Mouse (Mus musculus): Measurements from ENCODE around the gene Psma1.

Psma1 gene

GRCm38 (mm10) chr7:114276005-114276752, at the start of gene Psma1:
Gene Psma1, minus strand, starts transcription at chr7:114276118.
- in situ Hi-C loops (cut with MboI, MseI), result loop anchor here in 1 of 2 experiments (10.0 kb wide), 1 partner anchor 369 kb away; no protein-coding TSS in a partner anchor

DNA sequence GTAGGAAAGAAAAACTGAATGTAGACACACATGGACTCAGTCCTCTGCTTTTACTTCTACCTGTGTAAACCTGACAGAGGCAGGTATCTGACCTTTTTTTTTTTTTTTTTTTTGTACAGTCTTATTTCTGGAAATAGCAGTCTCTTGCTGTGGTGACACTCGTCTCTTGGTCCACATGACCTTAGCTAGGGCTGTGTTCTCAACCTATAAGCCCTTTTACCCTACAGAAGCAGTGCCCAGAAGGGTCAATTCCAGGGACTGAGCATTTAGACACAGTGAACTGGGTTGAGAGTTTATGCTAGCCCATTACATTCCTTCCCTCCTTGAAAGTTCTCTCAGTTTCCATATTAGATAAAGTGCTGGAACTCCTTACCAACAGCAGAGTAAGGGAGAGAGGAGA, 47.6 kb upstream of the Psma1 start:
- in situ Hi-C loops (cut with MboI, MseI), result loop anchor here in 1 of 2 experiments (25.0 kb wide), 1 partner anchor 1714 kb away; the partner anchor contains the start of genes 1110004F10Rik and Sox6

GRCm38 (mm10) chr7:114322531-114323441, 46.9 kb upstream of the Psma1 start:
- in situ Hi-C loops (cut with MboI, MseI), result loop anchor here in 1 of 2 experiments (25.0 kb wide), 1 partner anchor 1715 kb away; the partner anchor contains the start of genes 1110004F10Rik and Sox6

DNA sequence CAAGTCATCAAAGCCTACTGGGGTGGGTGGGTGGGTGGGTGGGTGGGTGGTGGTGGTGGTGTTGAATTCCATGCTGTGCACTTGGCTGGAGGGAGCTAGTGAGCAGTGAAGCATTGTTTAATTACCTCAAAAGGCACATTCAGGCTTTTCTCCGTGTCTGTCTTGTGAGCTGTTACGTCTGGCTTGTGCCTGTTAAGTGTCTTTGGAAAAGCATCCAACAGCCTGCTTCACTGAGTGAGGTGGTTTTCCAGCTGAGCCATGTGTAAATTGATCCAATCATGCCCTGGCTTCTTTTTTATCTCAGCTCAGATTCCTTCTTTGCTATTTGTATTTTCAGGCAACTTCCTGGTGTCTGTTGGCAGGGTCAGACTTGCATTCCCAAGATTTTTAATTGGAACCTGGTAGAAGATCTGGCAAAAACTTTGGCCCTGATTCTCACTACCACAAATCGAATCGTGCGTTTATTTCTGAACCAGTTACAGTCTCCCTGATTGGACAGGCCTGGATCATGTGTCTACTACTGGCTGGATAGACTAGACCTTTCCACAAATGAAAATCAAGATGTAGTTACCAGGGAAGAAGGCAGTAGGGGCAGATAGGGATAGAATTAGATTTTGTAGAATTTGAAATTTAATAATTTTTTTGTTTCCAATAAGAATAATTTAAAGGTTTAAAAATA, 45.9 kb upstream of the Psma1 start:
- in situ Hi-C loops (cut with MboI, MseI), result loop anchor here in 1 of 2 experiments (25.0 kb wide), 1 partner anchor 1715 kb away; the partner anchor contains the start of genes 1110004F10Rik and Sox6

- in situ Hi-C loops (cut with MboI, MseI), result loop anchor here in 1 of 2 experiments (25.0 kb wide), 1 partner anchor 1719 kb away; the partner anchor contains the start of genes 1110004F10Rik and Sox6
Measured at GRCm38 (mm10) chr7:114317896-114318295, 42.0 kb upstream of the Psma1 start.

- in situ Hi-C loops (cut with MboI, MseI), result loop anchor here in 1 of 2 experiments (25.0 kb wide), 1 partner anchor 1720 kb away; the partner anchor contains the start of genes 1110004F10Rik and Sox6
Measured at GRCm38 (mm10) chr7:114317389-114317792, 41.5 kb upstream of the Psma1 start.

DNA sequence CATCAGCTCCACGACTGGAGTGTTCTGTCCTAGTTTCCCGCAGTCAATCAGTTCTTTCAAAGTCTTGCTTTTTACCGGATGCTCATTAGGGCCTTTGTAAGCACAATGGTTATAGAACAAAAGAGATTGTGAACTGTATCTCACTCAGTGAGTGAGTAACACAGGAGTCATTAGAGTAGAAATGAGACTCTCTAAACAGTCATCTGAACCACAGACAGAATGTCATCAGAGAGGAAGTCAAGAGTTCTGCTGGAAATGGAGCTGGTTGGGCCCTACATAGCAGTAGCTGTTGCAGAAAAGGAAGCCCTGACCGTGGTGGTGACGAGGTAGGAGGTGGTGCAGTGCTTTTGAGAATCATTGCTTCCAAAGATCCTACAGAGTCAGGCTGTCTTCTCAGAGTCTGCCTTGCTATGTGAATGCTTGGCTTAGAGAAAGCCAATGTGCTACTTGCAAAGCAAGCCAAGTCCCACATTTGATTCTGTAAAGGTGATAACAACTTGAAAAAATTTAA, 40.5 kb upstream of the Psma1 start:
- in situ Hi-C loops (cut with MboI, MseI), result loop anchor here in 1 of 2 experiments (25.0 kb wide), 1 partner anchor 1721 kb away; the partner anchor contains the start of genes 1110004F10Rik and Sox6

DNA sequence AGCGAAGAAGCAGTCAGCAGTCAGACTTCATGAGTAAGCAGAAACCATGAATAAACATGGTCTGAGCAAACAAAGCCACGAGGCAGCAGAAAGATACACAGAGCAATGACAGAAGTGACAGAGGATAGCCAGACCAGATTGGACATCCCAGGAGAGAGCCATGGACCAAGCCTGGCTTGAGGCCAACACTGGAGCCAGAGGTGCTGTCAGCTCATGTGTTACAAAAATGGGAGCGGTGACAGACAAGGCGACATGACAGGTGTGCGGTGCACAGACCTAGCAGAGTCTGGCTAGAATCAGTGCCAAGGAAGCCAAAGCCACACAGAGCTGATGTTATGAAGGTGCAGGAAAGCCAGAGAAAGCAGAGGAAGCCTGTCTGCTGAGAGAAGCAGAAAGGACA, 35.3 kb upstream of the Psma1 start:
- in situ Hi-C loops (cut with MboI, MseI), result loop anchor here in 1 of 2 experiments (25.0 kb wide), 1 partner anchor 1726 kb away; the partner anchor contains the start of genes 1110004F10Rik and Sox6

DNA sequence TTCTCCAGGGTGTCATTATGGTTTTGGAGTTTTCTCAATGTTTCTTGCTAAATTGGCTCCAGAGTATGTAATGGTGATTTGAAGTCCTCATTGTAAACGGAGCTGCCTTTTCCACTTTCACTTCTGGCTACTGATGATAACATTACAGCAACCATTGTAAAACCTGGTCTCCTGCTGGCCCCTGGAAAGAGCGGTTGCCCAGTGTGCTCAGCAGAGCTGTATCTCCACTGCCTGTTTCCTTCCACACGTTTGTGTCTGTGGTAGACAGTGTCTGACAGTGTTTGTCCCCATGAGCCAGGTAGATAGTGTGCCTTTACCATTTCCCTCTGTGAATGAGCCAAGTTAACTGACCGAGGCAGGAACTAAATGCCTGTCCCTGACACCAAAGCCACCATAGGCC, 33.1 kb upstream of the Psma1 start:
- in situ Hi-C loops (cut with MboI, MseI), result loop anchor here in 1 of 2 experiments (25.0 kb wide), 1 partner anchor 1728 kb away; the partner anchor contains the start of genes 1110004F10Rik and Sox6

DNA sequence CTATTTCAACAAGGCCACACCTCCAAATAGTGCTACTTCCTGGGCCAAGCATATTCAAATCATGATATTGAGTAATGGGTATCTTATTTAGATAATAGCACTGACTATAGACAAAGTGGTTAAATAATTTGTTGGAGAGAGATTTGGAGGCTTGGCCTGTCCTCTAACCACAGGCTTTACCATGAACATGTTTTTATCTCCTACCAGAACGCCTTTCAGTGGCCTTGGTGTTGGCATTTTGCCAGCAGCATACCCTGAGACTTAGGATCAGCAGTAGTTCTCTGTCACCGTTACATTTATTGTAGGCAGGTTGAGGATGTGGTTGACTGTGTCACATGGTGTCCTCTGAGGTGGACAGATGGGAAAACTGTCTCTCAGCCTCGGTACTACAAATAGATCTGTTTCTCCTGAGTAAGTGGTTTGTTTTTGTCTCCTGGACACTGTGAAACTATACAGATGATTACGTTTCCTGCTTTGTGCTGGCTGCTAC, 25.4 kb upstream of the Psma1 start:
- in situ Hi-C loops (cut with MboI, MseI), result loop anchor here in 1 of 2 experiments (25.0 kb wide), 1 partner anchor 1736 kb away; the partner anchor contains the start of genes 1110004F10Rik and Sox6

DNA sequence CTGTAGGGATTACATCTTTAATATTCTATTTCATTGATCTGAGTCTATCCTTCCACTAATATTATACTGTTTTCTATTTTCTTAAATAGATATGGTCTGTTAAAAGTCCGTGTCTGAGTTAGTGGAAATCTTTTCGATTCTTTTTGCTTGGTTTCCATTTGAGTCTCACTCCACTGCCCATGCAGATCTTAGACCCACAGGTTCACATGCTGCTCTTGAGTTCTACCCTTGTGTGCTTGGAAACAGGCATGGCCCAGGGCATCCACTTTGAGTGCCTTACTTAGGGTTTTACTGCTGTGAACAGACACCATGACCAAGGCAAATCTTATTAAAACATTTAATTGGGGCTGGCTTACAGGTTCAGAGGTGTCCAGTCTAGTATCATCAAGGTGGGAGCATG, 24.9 kb upstream of the Psma1 start:
- in situ Hi-C loops (cut with MboI, MseI), result loop anchor here in 1 of 2 experiments (25.0 kb wide), 1 partner anchor 1737 kb away; the partner anchor contains the start of genes 1110004F10Rik and Sox6

GRCm38 (mm10) chr7:114299247-114299646, 23.3 kb upstream of the Psma1 start:
- in situ Hi-C loops (cut with MboI, MseI), result no loop called here

DNA sequence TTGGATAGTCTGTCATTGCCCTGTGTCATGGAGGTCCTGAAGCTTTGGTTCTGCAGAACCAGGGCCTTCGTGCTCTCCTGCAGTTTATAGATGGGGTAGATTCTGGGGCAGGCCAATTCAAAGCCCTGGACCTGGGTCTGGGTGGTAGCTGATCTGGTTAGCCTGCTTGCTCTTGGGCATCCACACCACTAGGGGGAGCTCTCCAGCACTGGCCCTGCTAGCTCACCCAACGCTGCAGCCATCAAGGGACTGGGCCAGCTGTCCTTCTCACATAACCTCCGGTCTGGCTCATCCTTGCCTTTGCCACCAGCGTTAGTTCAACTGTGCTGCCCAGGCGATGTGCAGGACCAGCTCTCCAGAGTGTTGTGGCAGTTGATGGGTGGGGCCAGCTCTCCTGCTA, 18.8 kb upstream of the Psma1 start:
- in situ Hi-C loops (cut with MboI, MseI), result no loop called here

DNA sequence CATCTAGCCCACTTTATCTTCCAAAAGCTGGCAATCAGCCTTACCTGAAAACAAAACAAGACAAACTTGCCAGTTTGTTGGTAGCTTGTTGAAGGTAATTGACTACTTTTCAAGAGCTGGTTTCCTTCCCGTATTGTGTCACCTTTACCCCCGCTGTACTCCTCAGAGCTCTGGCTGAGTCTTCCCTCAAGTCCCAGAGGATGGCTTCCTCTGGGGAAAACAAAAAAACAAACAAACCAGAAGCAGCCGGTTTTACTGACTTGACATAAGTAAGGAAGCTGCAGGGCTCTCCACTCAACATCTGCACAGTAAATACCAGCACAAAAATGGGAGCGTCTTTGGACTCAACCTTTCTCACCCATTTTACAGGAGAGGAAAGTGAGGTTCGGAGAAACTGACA, 18.0 kb upstream of the Psma1 start:
- in situ Hi-C loops (cut with MboI, MseI), result no loop called here

DNA sequence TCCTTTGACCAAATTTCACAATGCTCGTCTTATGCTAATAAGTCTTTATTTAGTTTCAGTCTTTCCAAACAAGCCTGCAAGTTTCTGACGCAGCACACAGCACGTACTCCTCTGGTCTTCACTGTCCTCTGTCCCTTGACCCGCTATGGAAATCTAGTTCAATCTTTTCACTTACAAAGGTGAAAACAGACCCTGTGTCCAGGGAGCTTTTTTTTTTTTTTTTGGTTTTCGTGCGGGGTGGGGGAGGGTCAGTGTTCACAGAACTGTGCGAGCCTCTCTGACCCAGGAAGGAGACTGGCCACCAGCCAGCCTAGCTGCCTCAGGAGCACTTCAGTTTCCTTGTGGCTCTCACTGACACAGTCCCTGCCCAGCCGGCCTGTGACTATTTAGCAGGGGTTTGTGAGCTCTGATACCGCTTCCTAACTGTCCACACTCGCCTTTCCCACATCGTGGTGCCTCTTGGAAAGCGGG, 16.6 kb upstream of the Psma1 start:
- in situ Hi-C loops (cut with MboI, MseI), result no loop called here

DNA sequence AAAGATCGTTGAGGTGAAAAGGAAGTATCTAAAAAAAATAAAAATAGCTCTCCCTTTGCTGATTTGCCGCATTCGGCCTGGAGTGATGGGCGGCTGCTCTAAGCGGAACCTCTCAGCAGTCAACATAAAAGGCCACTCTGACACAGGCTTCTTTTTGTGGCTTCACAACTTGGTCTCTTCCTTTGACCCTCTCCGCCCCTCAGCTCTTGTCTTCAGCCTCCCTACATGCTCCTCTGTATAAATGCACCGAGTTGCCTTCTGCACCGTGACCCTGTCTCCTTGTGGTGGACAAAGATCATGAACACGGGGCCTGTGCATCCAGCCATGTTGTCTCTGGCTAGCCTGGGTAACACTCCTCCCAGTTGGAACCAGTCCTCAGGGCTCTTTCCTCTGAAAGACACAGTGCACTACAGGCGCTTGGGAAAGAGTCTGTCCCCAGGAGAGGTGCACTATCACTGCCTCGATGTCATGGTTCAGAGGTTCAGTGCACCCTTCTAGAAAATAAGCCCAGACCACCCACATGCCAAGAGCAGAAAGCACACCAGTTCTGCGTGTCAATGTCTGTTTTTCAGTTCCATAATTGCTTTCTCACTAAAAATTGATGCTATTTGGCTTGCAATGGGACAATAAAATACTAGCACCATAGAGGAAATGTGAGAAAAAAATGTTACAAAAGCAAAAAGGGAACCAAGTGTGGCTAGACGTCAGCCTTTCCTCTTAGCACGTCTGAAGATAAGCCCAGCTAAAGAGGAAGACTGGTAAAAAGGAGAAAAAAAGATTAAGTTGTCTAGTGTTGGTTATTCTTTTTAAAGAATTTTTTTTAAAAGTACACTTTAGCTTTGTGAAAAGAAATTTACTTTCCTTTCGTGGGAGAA, 15.8 kb upstream of the Psma1 start:
- in situ Hi-C loops (cut with MboI, MseI), result no loop called here

DNA sequence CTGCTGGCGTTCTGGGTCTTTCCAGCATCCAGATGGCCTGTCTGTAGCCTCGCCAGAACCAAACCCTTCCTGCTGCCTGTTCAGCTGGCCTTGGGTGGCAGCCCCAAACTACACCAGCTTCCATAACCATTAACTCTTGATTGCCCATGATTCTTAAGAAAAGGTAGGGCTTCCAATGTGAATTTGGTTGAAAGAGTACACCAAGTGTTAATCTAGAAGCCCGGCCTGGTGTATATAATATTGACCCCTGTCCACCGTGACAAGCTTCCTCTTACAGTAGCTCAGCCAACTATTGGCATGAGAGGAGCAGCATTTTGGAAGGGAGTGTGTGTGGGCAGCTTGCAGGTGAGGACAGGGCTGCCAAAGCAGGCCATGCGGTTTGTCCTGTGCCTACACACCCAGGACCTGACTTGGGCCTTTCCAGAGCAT, 14.2 kb upstream of the Psma1 start:
- in situ Hi-C loops (cut with MboI, MseI), result no loop called here

DNA sequence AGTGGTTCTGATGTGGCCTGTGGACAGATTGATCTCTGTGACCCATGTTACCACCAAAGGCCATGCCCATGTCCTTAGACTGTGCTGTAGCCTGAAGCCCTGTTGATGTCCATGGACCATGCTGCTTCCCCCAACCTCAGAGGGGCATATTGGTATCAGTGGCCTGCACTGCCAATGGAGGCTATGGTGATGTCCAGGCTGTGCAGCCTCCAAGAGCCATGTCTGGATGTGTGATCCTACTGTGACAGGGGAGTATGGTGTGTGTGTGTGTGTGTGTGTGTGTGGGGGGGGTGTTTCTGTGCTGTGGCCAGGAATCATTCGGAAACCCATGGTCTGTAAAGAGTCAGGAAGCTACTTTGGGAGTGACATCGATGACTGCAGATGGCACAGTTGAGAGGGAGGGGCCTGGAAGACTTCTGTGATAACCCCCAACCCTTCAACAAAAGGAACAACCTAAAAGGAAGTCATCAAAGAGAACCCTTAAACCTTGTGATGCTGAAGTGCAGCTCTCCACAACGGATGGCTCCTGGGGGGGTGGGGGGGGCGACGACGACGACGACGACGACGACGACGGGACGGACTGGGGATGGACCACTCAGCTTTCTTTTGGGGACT, 8.5 kb upstream of the Psma1 start:
- in situ Hi-C loops (cut with MboI, MseI), result loop anchor here (5.0 kb wide), 3 partner anchors 198 to 443 kb away; no protein-coding TSS in a partner anchor

Measured in T-helper 17 cell (primary cell).